In the genomic region with DNA sequence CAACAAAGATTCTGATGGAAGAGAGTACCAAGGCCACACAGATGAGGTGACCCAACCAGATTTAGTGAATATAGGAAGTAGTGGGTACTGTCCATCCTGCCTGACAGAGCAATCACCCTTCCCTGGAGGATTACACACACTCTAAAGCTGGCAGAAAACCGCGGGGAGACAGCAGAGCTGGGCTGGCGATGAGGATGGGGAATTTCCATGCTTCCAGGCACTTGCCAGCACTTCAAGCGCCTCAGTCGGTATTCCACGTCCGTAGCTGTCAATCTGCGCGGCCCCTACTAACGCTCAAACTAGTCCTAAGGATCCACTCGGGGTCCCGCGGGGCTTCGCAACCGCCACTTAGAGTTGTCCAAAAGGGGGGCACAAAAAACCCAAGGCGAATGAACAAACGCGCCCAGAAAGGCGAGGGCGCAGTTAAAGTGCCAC, we compare ENCODE assay signal across 8 mouse cellular contexts. TPM values are rescaled to one million over a fixed set of nuclear protein-coding genes. Genes with fewer than 3 reads are reported as not detected.
A peak's percentile ranks its signal among the peaks of the same experiment; 100 is the strongest.
DNase-seq lines count a peak whose midpoint lies in the region; ATAC-seq and TF ChIP-seq lines count a peak whose summit lies in the region.

No protein-coding gene starts in this region.

- 1% methylated on average over 20 of the region's 20 CpGs for WGBS in heart, embryonic 16.5 days

- H3K4me1 ChIP-seq in ES-Bruce4 (ENCODE audit: control insufficient read depth, insufficient read depth, low read length), result no peaks in the 10 kb centered on the region
- no peaks in the 10 kb centered on the region for H3K4me1 ChIP-seq in cortical plate, adult 2 months (ENCODE audit: control insufficient read depth, insufficient read depth, low read length)
- H3K4me1 ChIP-seq in heart, embryonic 16.5 days (ENCODE audit: control insufficient read depth, insufficient read depth, low read length), result peaks cover 7% of the 10 kb centered on the region

- H3K27me3 ChIP-seq in ES-Bruce4 (ENCODE audit: control insufficient read depth, insufficient read depth, low read length, poor library complexity, severe bottlenecking), result 0 out of 2 replicates have a peak, but pooled peaks cover 1% of the 10 kb centered on the region
- no peaks in the 10 kb centered on the region for H3K27me3 ChIP-seq in heart, embryonic 16.5 days (ENCODE audit: control insufficient read depth, insufficient read depth, low read length)

- no peak for TF ChIP-seq CTCF in ES-Bruce4 (IDR thresholded peaks at IDR 0.05; ENCODE audit: low read depth, low read length)
- no peak for TF ChIP-seq CTCF in cortical plate, adult 2 months (IDR thresholded peaks at IDR 0.05; ENCODE audit: extremely low read depth, insufficient read depth, low read length)

- TF ChIP-seq EP300 in ES-Bruce4 (IDR thresholded peaks at IDR 0.05; ENCODE audit: insufficient read depth, low read depth, low read length), result no peak

- no peak overlapping the region for H3K27ac ChIP-seq in ES-Bruce4 (ENCODE audit: insufficient read depth, low read length)
- H3K27ac ChIP-seq in cortical plate, adult 2 months (ENCODE audit: insufficient read depth, low read length), result no peak overlapping the region
- peak overlapping the region; percentile 96 for H3K27ac ChIP-seq in heart, embryonic 16.5 days (ENCODE audit: low read length)

- DNase-seq in heart, adult 18-20 months, result peak; percentile 57 to 71
- no peak for DNase-seq in heart, adult 11 months
- peak; percentile 53 for DNase-seq in left cerebral cortex, postnatal 4 days
- no peak for DNase-seq in thymus, postnatal 14 days

- peak overlapping the region; percentile 90 for H3K4me2 ChIP-seq in heart, embryonic 16.5 days (ENCODE audit: low read depth, low read length)

- TF ChIP-seq POLR2A in ES-Bruce4 (IDR thresholded peaks at IDR 0.05; ENCODE audit: insufficient read depth, low read length), result no peak
- TF ChIP-seq POLR2A in cortical plate, adult 2 months (IDR thresholded peaks at IDR 0.05; ENCODE audit: extremely low read depth, insufficient read depth, low read length), result no peak

- peak overlapping the region; percentile 85 for H3K4me3 ChIP-seq in ES-Bruce4 (ENCODE audit: low read depth, low read length)
- H3K4me3 ChIP-seq in cortical plate, adult 2 months (ENCODE audit: insufficient read depth, low read length), result peak overlapping the region; percentile 85
- H3K4me3 ChIP-seq in heart, embryonic 16.5 days (ENCODE audit: low read length), result peak overlapping the region; percentile 88

- H3K36me3 ChIP-seq in ES-Bruce4 (ENCODE audit: control insufficient read depth, insufficient read depth, low read length, poor library complexity, severe bottlenecking), result no peaks in the 10 kb centered on the region
- no peaks in the 10 kb centered on the region for H3K36me3 ChIP-seq in heart, embryonic 16.5 days (ENCODE audit: control insufficient read depth, insufficient read depth)

- H3K9ac ChIP-seq in ES-Bruce4 (ENCODE audit: low read depth, poor library complexity, severe bottlenecking), result peak overlapping the region; percentile 63
- H3K9ac ChIP-seq in heart, embryonic 16.5 days (ENCODE audit: low read length), result peak overlapping the region; percentile 84

- ATAC-seq in heart, embryonic 16.5 days (replicated peaks; ENCODE audit: extremely low read depth, insufficient read depth, low FRiP score), result peak; percentile 38
- peak; percentile 22; the same call in 1 of the 2 replicates for ATAC-seq in megakaryocyte-erythroid progenitor cell, adult 5-6 weeks (replicated peaks; ENCODE audit: low FRiP score, low TSS enrichment, poor library complexity, severe bottlenecking)

- intact Hi-C loops in left cerebral cortex, postnatal 4 days (cut with DNase I), result no loop called here

- no peaks in the 10 kb centered on the region for H3K9me3 ChIP-seq in ES-Bruce4 (replicated peaks; ENCODE audit: control insufficient read depth, insufficient read depth, low read length, poor library complexity, severe bottlenecking)
- no peaks in the 10 kb centered on the region for H3K9me3 ChIP-seq in heart, embryonic 16.5 days (replicated peaks; ENCODE audit: control insufficient read depth, low read length)

RNA-seq across cellular contexts. Expression of a gene that starts 0.6 kb away (rescaled TPM):
- 100 to 1,000 TPM; 672 to 774 TPM for total RNA-seq in heart, adult 18-20 months (2021)
- polyA plus RNA-seq in ES-Bruce4 (2011; ENCODE audit: insufficient read depth, insufficient read length, low read depth, missing spikeins), result 16.0 and 17.8 TPM in 2 replicates
- polyA plus RNA-seq in cortical plate, adult 2 months (2012; rRNA removed), result 99.2 and 114 TPM in 2 replicates
- polyA plus RNA-seq in heart, embryonic 16.5 days (2015; fragmentation: Nextera tagmentation; extraction: Ambion mirVana), result 434 and 446 TPM in 2 replicates
- total RNA-seq in left cerebral cortex, postnatal 4 days (2021), result 100 to 1,000 TPM; 108 to 114 TPM
- 6.1 and 11.5 TPM in 2 replicates for total RNA-seq in megakaryocyte-erythroid progenitor cell, adult 5-6 weeks (2014; fragmentation: Nextera tagmentation)
- 19.7 and 22.3 TPM in 2 replicates for total RNA-seq in megakaryocyte-erythroid progenitor cell, adult 5-6 weeks (2017)

Comparison
In these comparisons a context has a peak if more than half of its experiments do, and no peak if none do; other contexts are left out.
1. DNase-seq: peak in heart, adult 18-20 months (2 of 2) and left cerebral cortex, postnatal 4 days (single experiment); none in heart, adult 11 months (single experiment) and thymus, postnatal 14 days (single experiment).
2. RNA of a gene that starts 0.6 kb away (total RNA-seq): 672 to 774 TPM in heart, adult 18-20 months; 108 to 114 TPM in left cerebral cortex, postnatal 4 days and 6.1 to 22.3 TPM in megakaryocyte-erythroid progenitor cell, adult 5-6 weeks; every median in the first group is over 4 times any median in the second.
3. Peak in every context shown above with its lines, with median percentiles within 50 percentile points of each other: H3K4me3 ChIP-seq.